Mouse (Mus musculus): ENCODE results near the gene Gdf3.

- no peak for TF ChIP-seq EP300 (IDR thresholded peaks at IDR 0.05)
- TF ChIP-seq CTCF (IDR thresholded peaks at IDR 0.05) = no peak
These were observed 16.2 kb upstream of the Gdf3 start, which contains the start of gene Dppa3 for GRCm38 (mm10) chr6:122626110-122626509.
